Mouse (Mus musculus): ENCODE measurements at regions not wholly inside any gene's neighbourhood (a gene's known extent, or its start where the extent isn't known, plus 50 kb on each side); places are given as distances from the start of the nearest gene placed in this dataset.

GRCm38 (mm10) chr6:67088741-67089455, 51.6 kb upstream of the Gadd45a start:
- intact Hi-C loops (cut with DNase I): no loop called here
- no peak for DNase-seq

DNA sequence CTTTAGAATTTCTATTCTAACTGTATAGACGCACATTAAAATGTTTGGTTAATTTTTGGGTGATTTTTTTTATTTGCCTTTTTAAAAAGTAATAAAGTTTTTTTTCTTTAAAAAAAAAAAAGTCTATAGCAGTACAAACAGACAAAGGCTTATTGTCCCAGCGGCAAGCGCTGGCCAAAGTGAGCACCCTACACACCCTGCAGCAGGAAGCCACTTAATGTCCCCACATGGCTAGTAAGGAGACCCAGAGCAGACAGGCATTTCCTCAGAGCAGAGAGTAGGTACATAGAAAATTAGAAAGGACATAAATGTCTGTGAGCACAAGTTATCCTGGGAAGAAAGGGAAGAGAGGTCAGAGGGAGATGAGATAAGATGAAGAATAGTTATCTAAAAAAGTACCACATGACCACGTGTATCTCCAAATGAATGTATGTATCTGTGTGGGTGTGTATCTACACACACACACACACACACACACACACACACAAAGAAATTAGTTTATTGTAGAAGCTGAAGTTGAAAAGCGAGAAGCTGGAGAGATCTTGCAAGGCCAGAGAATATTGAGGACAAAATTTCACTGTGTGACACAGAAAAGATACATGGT, 50.7 kb upstream of the Gadd45a start:
- DNase-seq: no peak
- intact Hi-C loops (cut with DNase I): no loop called here

DNA sequence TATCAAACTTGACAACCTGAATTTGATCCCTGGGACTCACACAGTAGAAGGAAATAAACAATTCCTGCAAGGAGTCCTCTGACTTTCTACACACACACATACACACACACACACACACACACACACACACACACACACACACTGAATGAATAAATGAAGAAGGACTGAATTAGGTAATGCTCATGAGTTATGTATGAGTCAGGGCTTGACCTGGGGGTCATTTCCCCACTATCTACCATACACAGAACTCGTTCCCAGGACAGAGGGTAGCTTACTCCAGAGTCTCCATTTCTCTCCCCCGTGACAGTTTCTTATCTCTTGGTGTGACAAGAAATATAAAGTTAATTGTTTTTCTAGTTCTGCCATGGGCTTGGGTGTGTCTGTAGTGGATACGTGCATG, 50.1 kb upstream of the Gadd45a start:
- intact Hi-C loops (cut with DNase I): no loop called here
- DNase-seq: no peak
